Comparison of ENCODE assay signal across 13 mouse cellular contexts in genomic region chr3:32659506-32659905, GRCm38 (mm10).
"Had no signal": no experiment of that assay in that cellular context is flagged by ENCODE, and none has a peak within 500 bp of the region (broad histone marks: within the 10 kb centered on the region; RNA-seq: fewer than 3 reads in every experiment).

No protein-coding gene starts in this region.

- H3K4me3 ChIP-seq: left cerebral cortex, adult 2 months; limb, embryonic 15.5 days; midbrain, embryonic 10.5 days; myocyte; neural tube, embryonic 15.5 days had no signal

- H3K4me1 ChIP-seq: limb, embryonic 15.5 days; neural tube, embryonic 15.5 days had no signal

- H3K27me3 ChIP-seq: limb, embryonic 15.5 days; liver, embryonic 12.5 days; neural tube, embryonic 15.5 days had no signal

- H3K36me3 ChIP-seq: limb, embryonic 15.5 days; liver, embryonic 12.5 days; midbrain, embryonic 10.5 days; neural tube, embryonic 15.5 days had no signal

- DNase-seq: kidney, adult 18-20 months; kidney, postnatal 14 days; lung, postnatal 4 days; midbrain, embryonic 14.5 days; thymus, adult 2 months; thymus, postnatal 4 days had no signal

- H3K9ac ChIP-seq: limb, embryonic 15.5 days; liver, embryonic 12.5 days; neural tube, embryonic 15.5 days had no signal

- ATAC-seq: liver, embryonic 12.5 days had no signal

- H3K9me3 ChIP-seq: limb, embryonic 15.5 days; liver, embryonic 12.5 days; midbrain, embryonic 10.5 days; neural tube, embryonic 15.5 days had no signal

- H3K27ac ChIP-seq: left cerebral cortex, adult 2 months; limb, embryonic 15.5 days; liver, embryonic 12.5 days; midbrain, embryonic 10.5 days; neural tube, embryonic 15.5 days; stomach, postnatal 0 days had no signal

- H3K4me2 ChIP-seq: limb, embryonic 15.5 days; neural tube, embryonic 15.5 days had no signal
